Mouse (Mus musculus) midbrain, embryonic 11.5 days (tissue): ENCODE results near the gene 4930407I10Rik. TPM values are rescaled to one million over a fixed set of nuclear protein-coding genes. Genes with fewer than 3 reads are reported as not detected.

ENCODE experiments used
- ATAC-seq: fragments of 200-750 bp; cut with Nextera tagmentation; 2 replicates; pipeline ENCODE4 v1.8.0; 2017; ENCODE audit warnings: moderate TSS enrichment, moderate library complexity; ENCODE audit not compliant: low FRiP score
- DNase-seq: peaks from one replicate; pipeline ENCODE4 v3.0.0; 2015; ENCODE audit warnings: low spot score; ENCODE audit errors: missing footprints
- H3K27ac ChIP-seq: fragments of 300-500 bp; sonication (generic); 2 replicates; pipeline ENCODE4 v1.5.1; 2014; ENCODE audit warnings: low read depth, low read length
- H3K27me3 ChIP-seq: fragments of 300-500 bp; sonication (generic); 2 replicates; pipeline ENCODE4 v1.6.1; 2014; ENCODE audit warnings: mild to moderate bottlenecking, low read length, moderate library complexity, mixed read lengths; ENCODE audit not compliant: control insufficient read depth, insufficient read depth
- H3K36me3 ChIP-seq: fragments of 300-500 bp; sonication (generic); 2 replicates; pipeline ENCODE4 v1.6.1; 2014; ENCODE audit warnings: mild to moderate bottlenecking, low read length, moderate library complexity, mixed read lengths; ENCODE audit not compliant: control insufficient read depth, insufficient read depth
- H3K4me1 ChIP-seq: fragments of 300-500 bp; sonication (generic); 2 replicates; pipeline ENCODE4 v1.6.1; 2014; ENCODE audit warnings: low read length; ENCODE audit not compliant: control insufficient read depth, insufficient read depth
- H3K4me2 ChIP-seq: fragments of 300-500 bp; sonication (generic); 2 replicates; pipeline ENCODE4 v1.6.1; 2014; ENCODE audit warnings: mild to moderate bottlenecking, moderate library complexity
- H3K4me3 ChIP-seq: fragments of 300-500 bp; sonication (generic); 2 replicates; pipeline ENCODE4 v1.5.1; 2014; ENCODE audit warnings: low read depth, low read length
- H3K9ac ChIP-seq: fragments of 300-500 bp; sonication (generic); 2 replicates; pipeline ENCODE4 v1.6.1; 2014; ENCODE audit warnings: low read length
- H3K9me3 ChIP-seq: fragments of 300-500 bp; sonication (generic); 2 replicates; pipeline ENCODE4 v1.6.1; 2016; ENCODE audit warnings: low read length; ENCODE audit not compliant: control insufficient read depth
- WGBS: fragments of 180-500 bp; shearing (Covaris S2); extraction: QIAGEN DNeasy Blood & Tissue Kit; methylation state at CpG from one replicate; pipeline ENCODE4 v1.1.7; 2014; 5-methylcytosine and 5-hydroxymethylcytosine counted together
- polyA plus RNA-seq: library from polyadenylated mRNA; unstranded; fragments of >200 nt; fragmentation: Nextera tagmentation; extraction: Ambion mirVana; gene quantifications from 2 replicates; pipeline ENCODE4 v1.2.1, GENCODE M21; 2014

4930407I10Rik gene
- polyA plus RNA-seq, 1 experiment from 2014 or later: not detected

DNA sequence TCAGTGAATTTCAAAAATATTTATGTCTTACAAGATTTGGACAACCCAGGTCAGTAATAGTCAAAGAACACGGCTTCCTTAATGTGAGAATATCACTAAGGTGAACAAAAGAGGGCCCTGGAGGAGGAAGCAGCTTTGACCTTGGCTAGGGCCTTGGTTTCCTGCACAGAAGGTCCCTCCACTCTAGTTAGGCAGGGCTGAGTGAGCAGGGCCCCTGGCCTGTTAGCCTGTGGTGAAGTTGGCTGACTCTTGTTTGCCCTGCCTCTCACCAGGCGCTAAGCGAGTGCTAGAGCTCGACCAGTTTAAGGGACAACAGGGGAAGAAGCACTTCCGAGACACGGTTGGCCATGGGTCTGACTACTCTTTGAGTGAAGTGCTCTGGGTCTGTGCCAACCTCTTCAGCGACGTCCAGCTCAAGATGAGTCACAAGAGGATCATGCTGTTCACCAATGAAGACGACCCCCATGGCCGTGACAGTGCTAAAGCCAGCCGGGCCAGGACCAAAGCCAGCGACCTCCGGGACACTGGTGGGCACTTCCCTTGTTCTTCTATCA lies 36.3 kb upstream of the 4930407I10Rik start:
- no peak overlapping the region for H3K4me2 ChIP-seq

DNA sequence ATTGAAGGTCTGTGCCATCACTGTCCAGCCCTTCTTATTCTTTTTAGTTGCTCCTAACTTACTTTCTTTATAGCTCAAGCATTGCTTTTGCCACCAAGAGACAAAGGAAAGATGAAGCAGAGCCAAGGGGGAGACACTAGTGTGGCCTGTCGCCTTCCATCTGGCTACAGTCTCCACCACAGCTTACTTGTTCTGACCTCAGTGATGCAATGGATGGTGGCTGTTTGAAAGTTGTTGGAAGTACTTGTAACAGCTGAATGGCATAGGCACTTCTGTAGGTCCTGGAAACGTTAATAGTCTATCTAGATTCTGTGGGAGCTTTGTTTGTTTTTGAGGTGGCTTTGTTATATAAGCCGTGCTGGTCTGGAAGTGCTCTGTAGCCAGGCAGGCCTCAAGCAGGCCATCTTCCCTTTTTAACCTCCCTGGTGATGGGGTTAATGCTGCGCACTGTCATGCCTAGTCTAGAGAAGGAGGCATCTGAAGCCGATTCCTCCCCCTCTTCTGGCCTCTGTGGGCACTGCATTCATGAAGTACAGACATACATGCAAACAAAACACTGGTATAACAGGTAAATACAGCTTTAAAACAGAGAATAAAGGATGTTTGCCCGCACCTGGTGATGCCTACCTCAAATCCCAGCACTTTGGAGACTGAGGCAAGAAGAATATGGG lies 34.9 kb upstream of the 4930407I10Rik start:
- WGBS: 94% methylated on average over 6 of the region's 6 CpGs
- Histone ChIP-seq H3K4me3 (no peak overlapping the region), H3K9ac (no peak overlapping the region), H3K4me2 (no peak overlapping the region), H3K36me3 (peaks cover 16% of the 10 kb centered on the region), H3K4me1 (no peaks in the 10 kb centered on the region), H3K27ac (no peak overlapping the region), H3K9me3 (no peaks in the 10 kb centered on the region), H3K27me3 (no peaks in the 10 kb centered on the region)
- no peak for ATAC-seq
- peak; percentile 44 for DNase-seq

More for the DNA sequence above, 36.3 kb upstream of the 4930407I10Rik start:
- H3K27me3 ChIP-seq: no peaks in the 10 kb centered on the region
- H3K9me3 ChIP-seq: no peaks in the 10 kb centered on the region
- no peak overlapping the region for H3K9ac ChIP-seq
- DNase-seq (peak; percentile 45), ATAC-seq (no peak)
- no peak overlapping the region for H3K27ac ChIP-seq
- no peak overlapping the region for H3K4me3 ChIP-seq
- peaks cover 15% of the 10 kb centered on the region for H3K36me3 ChIP-seq
- no peaks in the 10 kb centered on the region for H3K4me1 ChIP-seq
- WGBS: 90% methylated on average over 13 of the region's 13 CpGs

DNA sequence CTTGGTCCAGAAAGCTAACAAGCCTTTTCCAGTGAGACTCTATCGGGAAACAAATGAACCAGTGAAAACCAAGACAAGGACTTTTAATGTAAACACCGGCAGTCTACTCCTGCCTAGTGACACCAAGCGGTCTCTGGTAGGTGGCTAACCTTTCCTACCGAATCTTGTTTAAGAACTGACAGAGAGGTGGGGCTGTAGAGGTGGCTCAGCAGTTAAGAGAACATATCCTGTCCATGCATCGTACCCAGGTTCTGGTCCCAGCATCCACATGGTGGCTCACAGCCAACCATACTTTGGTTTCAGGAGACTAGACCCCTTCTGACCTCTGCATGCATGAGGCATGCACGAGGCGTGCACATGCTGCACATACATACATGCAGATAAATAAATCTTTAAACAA lies 31.7 kb upstream of the 4930407I10Rik start:
- H3K36me3 ChIP-seq: peaks cover 20% of the 10 kb centered on the region
- H3K9ac ChIP-seq: no peak overlapping the region
- no peak for ATAC-seq
- 92% methylated on average over 7 of the region's 7 CpGs for WGBS
- no peaks in the 10 kb centered on the region for H3K4me1 ChIP-seq
- no peak overlapping the region for H3K4me3 ChIP-seq
- peak; percentile 26 for DNase-seq
- no peak overlapping the region for H3K4me2 ChIP-seq
- H3K9me3 ChIP-seq: no peaks in the 10 kb centered on the region
- no peaks in the 10 kb centered on the region for H3K27me3 ChIP-seq
- no peak overlapping the region for H3K27ac ChIP-seq

- Histone ChIP-seq H3K9me3 (no peaks in the 10 kb centered on the region), H3K27me3 (no peaks in the 10 kb centered on the region), H3K27ac (no peak overlapping the region), H3K4me3 (no peak overlapping the region), H3K9ac (no peak overlapping the region), H3K4me1 (no peaks in the 10 kb centered on the region), H3K36me3 (peaks cover 18% of the 10 kb centered on the region), H3K4me2 (no peak overlapping the region)
- 95% methylated on average over 7 of the region's 7 CpGs for WGBS
- no peak for ATAC-seq
- DNase-seq: no peak
Measured at GRCm38 (mm10) chr15:82027726-82028125, 31.2 kb upstream of the 4930407I10Rik start.

DNA sequence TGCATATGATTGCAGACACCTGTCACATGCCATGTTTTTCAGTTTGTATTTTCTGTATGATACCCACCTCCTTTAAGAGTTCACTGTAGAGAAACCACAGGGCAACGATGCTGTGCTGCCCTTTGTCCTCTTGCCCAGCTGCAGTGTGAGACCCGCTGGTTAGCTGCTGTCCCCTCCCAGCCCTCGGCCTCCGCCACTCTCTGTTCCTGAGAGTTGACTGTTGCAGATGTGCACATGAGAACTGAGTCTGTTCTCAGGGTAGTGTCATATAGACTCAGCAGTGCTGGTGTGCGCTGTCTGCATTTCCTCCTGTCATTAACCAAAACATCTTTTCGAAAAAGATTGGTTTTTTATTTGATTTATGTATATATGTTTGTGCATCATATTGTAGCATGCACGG lies 26.6 kb upstream of the 4930407I10Rik start:
- WGBS: 87% methylated on average over 7 of the region's 7 CpGs
- Histone ChIP-seq H3K4me1 (no peaks in the 10 kb centered on the region), H3K9me3 (no peaks in the 10 kb centered on the region), H3K9ac (no peak overlapping the region), H3K27ac (no peak overlapping the region), H3K36me3 (peaks cover 9% of the 10 kb centered on the region; the same call in 1 of the 2 replicates), H3K27me3 (no peaks in the 10 kb centered on the region), H3K4me3 (no peak overlapping the region), H3K4me2 (no peak overlapping the region)
- no peak for DNase-seq
- ATAC-seq: no peak

GRCm38 (mm10) chr15:82033762-82034161 lies 25.2 kb upstream of the 4930407I10Rik start, which contains the start of gene Desi1:
TSS of gene Desi1 (minus strand) at chr15:82033862.
- Histone ChIP-seq H3K27me3 (no peaks in the 10 kb centered on the region), H3K27ac (no peak within 1 kb of the TSS), H3K4me3 (no peak within 1 kb of the TSS), H3K9me3 (no peaks in the 10 kb centered on the region), H3K9ac (no peak within 1 kb of the TSS), H3K4me2 (no peak within 1 kb of the TSS), H3K36me3 (peaks cover 10% of the 10 kb centered on the region), H3K4me1 (no peaks in the 10 kb centered on the region)
- ATAC-seq (no peak), DNase-seq (peak; percentile 60)
- WGBS: 94% methylated on average over 4 of the region's 4 CpGs

DNA sequence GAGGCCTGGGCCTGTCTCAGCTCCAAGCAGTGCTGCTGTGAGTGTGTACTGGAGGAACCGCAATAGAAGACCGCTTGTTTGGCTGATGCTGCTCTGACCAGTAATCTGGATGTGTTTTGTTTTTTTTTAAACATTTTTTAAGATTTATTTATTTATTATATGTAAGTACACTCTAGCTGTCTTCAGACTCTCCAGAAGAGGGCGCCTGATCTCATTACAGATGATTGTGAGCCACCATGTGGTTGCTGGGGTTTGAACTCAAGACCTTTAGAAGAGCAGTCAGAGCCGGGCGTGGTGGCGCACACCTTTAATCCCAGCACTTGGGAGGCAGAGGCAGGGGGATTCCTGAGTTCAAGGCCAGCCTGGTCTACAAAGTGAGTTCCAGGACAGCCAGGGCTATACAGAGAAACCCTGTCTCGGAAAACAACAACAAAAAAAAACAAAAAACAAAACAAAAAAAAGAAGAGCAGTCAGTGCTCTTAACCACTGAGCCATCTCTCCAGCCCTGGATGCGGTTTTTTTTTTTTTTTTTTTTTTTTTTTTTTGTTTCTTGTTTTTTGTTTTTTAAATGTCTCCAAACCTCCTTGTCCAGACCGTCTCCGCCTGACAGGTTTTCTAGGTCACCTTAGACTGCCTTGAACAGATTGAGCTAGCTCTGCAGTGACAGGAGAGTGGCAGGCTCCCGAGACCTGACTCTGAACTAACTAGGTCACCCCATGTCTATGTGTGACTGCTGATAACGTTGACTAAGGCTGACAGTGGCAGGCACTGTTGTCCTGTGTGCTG lies 22.9 kb upstream of the 4930407I10Rik start:
- 82% methylated on average over 12 of the region's 12 CpGs for WGBS

DNA sequence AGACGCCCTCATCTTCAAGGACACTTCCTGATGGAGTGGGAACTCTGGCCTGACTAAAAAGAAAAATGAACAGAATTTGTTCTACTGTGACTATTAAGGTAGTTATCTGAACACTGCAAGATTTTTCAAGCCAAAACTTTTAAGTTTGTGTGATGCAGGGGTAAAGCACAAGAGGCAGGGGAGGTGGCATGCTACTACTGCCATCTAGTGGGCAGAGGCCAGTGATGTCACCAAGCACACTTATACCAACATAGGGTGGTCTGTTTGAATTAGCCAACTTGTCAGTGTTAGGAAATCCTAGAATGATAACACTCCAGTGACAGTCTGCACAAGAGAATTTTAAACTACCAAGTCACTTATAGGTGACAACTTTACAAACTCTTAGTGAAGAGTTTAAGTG lies 18.3 kb upstream of the 4930407I10Rik start:
- Histone ChIP-seq H3K4me2 (no peak overlapping the region), H3K4me3 (no peak overlapping the region), H3K9me3 (no peaks in the 10 kb centered on the region), H3K27ac (no peak overlapping the region), H3K36me3 (peaks cover 26% of the 10 kb centered on the region), H3K9ac (no peak overlapping the region), H3K4me1 (0 out of 2 replicates have a peak, but pooled peaks cover under 1% of the 10 kb centered on the region), H3K27me3 (no peaks in the 10 kb centered on the region)
- WGBS: 96% methylated on average over 1 of the region's 1 CpGs
- no peak for ATAC-seq
- peak; percentile 88 for DNase-seq

More for the DNA sequence above, 22.9 kb upstream of the 4930407I10Rik start:
- H3K9me3 ChIP-seq: no peaks in the 10 kb centered on the region
- peaks cover 19% of the 10 kb centered on the region for H3K36me3 ChIP-seq
- no peak overlapping the region for H3K9ac ChIP-seq
- ATAC-seq (no peak), DNase-seq (peak; percentile 56)
- H3K4me2 ChIP-seq: no peak overlapping the region
- no peak overlapping the region for H3K27ac ChIP-seq
- no peaks in the 10 kb centered on the region for H3K4me1 ChIP-seq
- no peaks in the 10 kb centered on the region for H3K27me3 ChIP-seq
- H3K4me3 ChIP-seq: no peak overlapping the region
